In the genomic region with DNA sequence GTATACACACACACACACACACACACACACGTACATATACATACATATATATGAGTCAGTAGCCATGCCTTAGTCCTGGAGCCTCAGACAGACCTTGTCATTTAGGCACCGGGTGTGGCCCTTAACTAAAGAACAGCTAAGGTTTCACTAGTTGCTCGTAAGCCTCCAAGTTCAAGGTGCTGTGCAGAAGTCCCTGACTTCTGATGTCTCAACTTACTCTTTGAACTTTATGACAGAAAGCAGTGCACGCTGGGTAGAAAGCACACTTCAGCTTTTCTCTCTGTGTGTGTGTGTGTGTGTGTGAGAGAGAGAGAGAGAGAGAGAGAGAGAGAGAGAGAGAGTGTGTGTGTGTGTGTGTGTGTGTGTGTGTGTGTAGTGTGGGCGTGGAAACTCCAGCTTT, we compare ENCODE assay signal across 10 mouse cellular contexts. TPM values are rescaled to one million over a fixed set of nuclear protein-coding genes. Genes with fewer than 3 reads are reported as not detected.
DNase-seq lines count a peak whose midpoint lies in the region; ATAC-seq lines count a peak whose summit lies in the region.
"Had no signal": no experiment of that assay in that cellular context is flagged by ENCODE, and none has a peak within 500 bp of the region (broad histone marks: within the 10 kb centered on the region; RNA-seq: fewer than 3 reads in every experiment).

No protein-coding gene starts in this region.

- H3K27me3 ChIP-seq in heart, embryonic 12.5 days (replicated peaks) = no peaks in the 10 kb centered on the region
- no peaks in the 10 kb centered on the region for H3K27me3 ChIP-seq in liver, embryonic 15.5 days
- H3K27me3 ChIP-seq in forebrain, embryonic 10.5 days (ENCODE audit: poor library complexity, severe bottlenecking) = peaks cover 45% of the 10 kb centered on the region

- no peak for ATAC-seq in heart, embryonic 12.5 days (ENCODE audit: insufficient number of reproducible peaks, low FRiP score)
- no peak for ATAC-seq in liver, embryonic 15.5 days (ENCODE audit: insufficient read depth)

- H3K36me3 ChIP-seq in heart, embryonic 12.5 days = no peaks in the 10 kb centered on the region
- peaks cover 28% of the 10 kb centered on the region for H3K36me3 ChIP-seq in liver, embryonic 15.5 days (replicated peaks)
- no peaks in the 10 kb centered on the region; the same call in 1 of the 2 replicates for H3K36me3 ChIP-seq in forebrain, embryonic 10.5 days (replicated peaks)
- H3K36me3 ChIP-seq: embryonic facial prominence, embryonic 10.5 days had no signal

- DNase-seq in heart, postnatal 10 days = no peak
- DNase-seq in kidney, postnatal 36 days = peak; percentile 50 to 71
- DNase-seq in kidney, postnatal 10 days = no peak
- DNase-seq in thymus, postnatal 14 days = peak; percentile 68
- DNase-seq in lung, postnatal 36 days = no peak
- DNase-seq in forebrain, embryonic 10.5 days (ENCODE audit: extremely low spot score, low spot score) = no peak

- H3K9me3 ChIP-seq in heart, embryonic 12.5 days (replicated peaks) = no peaks in the 10 kb centered on the region
- no peaks in the 10 kb centered on the region for H3K9me3 ChIP-seq in liver, embryonic 15.5 days (replicated peaks)
- H3K9me3 ChIP-seq in forebrain, embryonic 10.5 days = no peaks in the 10 kb centered on the region
- H3K9me3 ChIP-seq: embryonic facial prominence, embryonic 10.5 days; G1E had no signal

- peaks cover 97% of the 10 kb centered on the region for H3K4me1 ChIP-seq in heart, embryonic 12.5 days (replicated peaks)
- H3K4me1 ChIP-seq in liver, embryonic 15.5 days (replicated peaks) = peaks cover 97% of the 10 kb centered on the region
- H3K4me1 ChIP-seq in forebrain, embryonic 10.5 days = peaks cover 97% of the 10 kb centered on the region

- intact Hi-C loops in heart, postnatal 10 days (cut with DNase I) = no loop called here

- no peak overlapping the region for H3K9ac ChIP-seq in heart, embryonic 12.5 days
- H3K9ac ChIP-seq in liver, embryonic 15.5 days = no peak overlapping the region

- no peak overlapping the region for H3K4me2 ChIP-seq in heart, embryonic 12.5 days
- H3K4me2 ChIP-seq in liver, embryonic 15.5 days = peak overlapping the region; percentile 10; the same call in 1 of the 2 replicates

- peak overlapping the region; percentile 78 for H3K27ac ChIP-seq in heart, embryonic 12.5 days (ENCODE audit: poor library complexity, severe bottlenecking)
- peak overlapping the region; percentile 66 for H3K27ac ChIP-seq in liver, embryonic 15.5 days (replicated peaks)
- H3K27ac ChIP-seq in forebrain, embryonic 10.5 days = no peak overlapping the region

- WGBS in heart, embryonic 12.5 days = 86% methylated on average over 5 of the region's 5 CpGs
- 53% methylated on average over 5 of the region's 5 CpGs for WGBS in liver, embryonic 15.5 days (ENCODE audit: insufficient replicate concordance)
- 93% methylated on average over 5 of the region's 5 CpGs for WGBS in forebrain, embryonic 10.5 days

- no peak overlapping the region for H3K4me3 ChIP-seq in heart, embryonic 12.5 days
- H3K4me3 ChIP-seq in liver, embryonic 15.5 days (replicated peaks) = no peak overlapping the region
- no peak overlapping the region for H3K4me3 ChIP-seq in forebrain, embryonic 10.5 days
- H3K4me3 ChIP-seq: embryonic facial prominence, embryonic 10.5 days had no signal

RNA-seq across cellular contexts. Expression of a gene that starts 44.9 kb away (rescaled TPM):
- polyA plus RNA-seq in heart, embryonic 12.5 days (2016; fragmentation: Nextera tagmentation; extraction: Ambion mirVana) = 63.4 and 66.8 TPM in 2 replicates
- 10 to 100 TPM; 14.6 to 15.2 TPM for total RNA-seq in heart, postnatal 10 days (2021)
- polyA plus RNA-seq in liver, embryonic 15.5 days (2015; fragmentation: Nextera tagmentation; extraction: Ambion mirVana) = 50.1 and 52.3 TPM in 2 replicates
- 154 and 158 TPM in 2 replicates for polyA plus RNA-seq in forebrain, embryonic 10.5 days (2016; fragmentation: Nextera tagmentation; extraction: Ambion mirVana)

Comparison
In these comparisons a context has a peak if more than half of its experiments do, and no peak if none do; other contexts are left out.
1. DNase-seq: peak in kidney, postnatal 36 days (2 of 2) and thymus, postnatal 14 days (single experiment); none in heart, postnatal 10 days (0 of 2), kidney, postnatal 10 days (single experiment), lung, postnatal 36 days (single experiment) and forebrain, embryonic 10.5 days (single experiment).